Mouse (Mus musculus): ENCODE measurements around the gene Cdkal1. TPM values are rescaled to one million over a fixed set of nuclear protein-coding genes. Genes with fewer than 3 reads are reported as not detected.

Cdkal1 gene
- polyA plus RNA-seq, 1 experiment: 11.5 TPM

DNA sequence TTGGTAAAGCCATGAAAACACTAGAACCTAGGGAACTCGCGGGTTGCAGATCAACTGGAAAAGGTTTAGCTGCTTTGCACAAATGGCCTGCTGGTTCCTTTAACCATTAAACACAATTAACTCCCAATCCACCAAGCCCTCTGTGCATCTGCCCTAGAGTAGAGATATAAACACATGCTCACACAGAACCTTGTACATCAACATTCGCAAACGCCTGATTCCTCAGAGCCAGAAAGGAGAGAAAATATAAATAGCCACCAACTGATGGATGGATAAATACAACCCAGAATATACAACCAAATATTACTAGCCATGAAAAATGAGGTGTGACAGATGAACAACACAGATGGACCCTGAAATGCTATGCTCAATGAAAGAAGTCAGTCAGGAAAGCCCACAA is 70.6 kb downstream of the Cdkal1 start:
- Histone ChIP-seq H3K4me1 (ENCODE audit: control insufficient read depth, insufficient read depth, low read length) (no peaks in the 10 kb centered on the region), H3K27ac (ENCODE audit: control insufficient read depth, insufficient read depth, low read depth, low read length, poor library complexity) (no peak overlapping the region), H3K4me3 (replicated peaks; ENCODE audit: control insufficient read depth, low read depth, low read length) (no peak overlapping the region)
- no peak for TF ChIP-seq POLR2A (IDR thresholded peaks at IDR 0.05; ENCODE audit: borderline replicate concordance, control insufficient read depth, low read depth, low read length)
- no peak for TF ChIP-seq CTCF (IDR thresholded peaks at IDR 0.05; ENCODE audit: control insufficient read depth, insufficient read depth, low read length)
- WGBS: 88% methylated on average over 4 of the region's 4 CpGs

DNA sequence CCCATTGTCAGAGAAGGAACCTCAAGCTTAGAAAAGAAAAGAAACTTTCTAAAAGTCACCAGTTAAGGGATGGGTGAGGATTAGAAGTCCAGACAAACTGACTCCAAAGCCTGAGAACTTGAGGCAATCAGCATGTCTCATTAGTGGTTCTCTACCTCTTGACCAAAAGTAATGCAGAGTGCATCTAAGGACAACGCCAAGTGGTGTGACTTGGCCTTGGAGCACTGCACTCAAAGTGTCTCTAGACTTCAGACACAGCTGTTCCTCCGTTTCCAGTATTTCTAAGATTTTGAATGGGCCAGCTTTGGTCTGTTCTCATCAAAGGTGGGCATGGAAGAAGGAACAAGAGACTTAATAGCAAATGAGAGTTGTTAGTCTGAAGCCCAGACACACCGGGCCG is 74.1 kb downstream of the Cdkal1 start:
- WGBS: 84% methylated on average over 4 of the region's 4 CpGs
- Histone ChIP-seq H3K27ac (ENCODE audit: control insufficient read depth, insufficient read depth, low read depth, low read length, poor library complexity) (no peak overlapping the region), H3K4me3 (replicated peaks; ENCODE audit: control insufficient read depth, low read depth, low read length) (no peak overlapping the region), H3K4me1 (ENCODE audit: control insufficient read depth, insufficient read depth, low read length) (no peaks in the 10 kb centered on the region)
- TF ChIP-seq POLR2A (IDR thresholded peaks at IDR 0.05; ENCODE audit: borderline replicate concordance, control insufficient read depth, low read depth, low read length) (no peak), CTCF (IDR thresholded peaks at IDR 0.05; ENCODE audit: control insufficient read depth, insufficient read depth, low read length) (no peak)

DNA sequence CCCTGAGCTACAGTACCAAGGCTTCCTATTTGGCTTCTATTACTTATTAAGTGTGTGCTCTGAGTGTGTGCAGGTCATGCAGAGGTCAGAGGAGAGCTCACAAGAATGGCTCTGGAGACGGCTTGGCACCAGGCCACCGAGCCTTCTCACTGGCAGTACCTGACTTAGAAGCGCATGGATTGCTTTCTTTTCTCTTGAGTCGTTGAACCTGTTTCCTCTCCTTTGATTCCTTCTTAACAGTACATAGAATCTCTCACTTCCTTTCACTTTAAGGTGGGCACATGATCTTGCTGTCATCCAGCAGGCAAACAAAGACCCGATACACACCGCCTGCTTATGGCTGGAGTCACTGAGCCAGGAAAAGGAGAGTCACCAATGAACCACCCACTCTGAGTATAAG is 74.8 kb downstream of the Cdkal1 start:
- TF ChIP-seq POLR2A (IDR thresholded peaks at IDR 0.05; ENCODE audit: borderline replicate concordance, control insufficient read depth, low read depth, low read length): no peak
- no peak for TF ChIP-seq CTCF (IDR thresholded peaks at IDR 0.05; ENCODE audit: control insufficient read depth, insufficient read depth, low read length)
- Histone ChIP-seq H3K27ac (ENCODE audit: control insufficient read depth, insufficient read depth, low read depth, low read length, poor library complexity) (no peak overlapping the region), H3K4me3 (replicated peaks; ENCODE audit: control insufficient read depth, low read depth, low read length) (no peak overlapping the region), H3K4me1 (ENCODE audit: control insufficient read depth, insufficient read depth, low read length) (no peaks in the 10 kb centered on the region)
- WGBS: 55% methylated on average over 6 of the region's 6 CpGs

DNA sequence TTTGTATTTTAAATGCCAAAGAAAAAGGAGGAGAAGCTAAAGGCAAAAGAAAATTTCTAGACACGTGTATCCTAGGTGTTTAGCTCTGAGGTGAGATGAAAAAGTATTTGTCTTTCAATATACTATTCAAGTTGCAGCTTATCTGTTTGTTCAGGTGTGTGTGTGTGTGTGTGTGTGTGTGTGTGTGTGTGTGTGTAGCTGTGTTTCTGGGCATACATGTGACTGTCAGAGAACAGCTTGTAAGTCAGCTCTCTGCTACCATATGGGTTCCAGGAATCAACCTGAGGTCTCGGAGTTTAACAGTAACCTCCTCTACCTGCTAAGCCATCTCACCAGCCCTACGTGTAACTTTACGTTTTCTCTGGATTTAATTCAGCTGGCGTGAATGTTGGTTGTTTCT is 76.0 kb downstream of the Cdkal1 start:
- 87% methylated on average over 5 of the region's 5 CpGs for WGBS
- no peak for TF ChIP-seq POLR2A (IDR thresholded peaks at IDR 0.05; ENCODE audit: borderline replicate concordance, control insufficient read depth, low read depth, low read length)
- TF ChIP-seq CTCF (IDR thresholded peaks at IDR 0.05; ENCODE audit: control insufficient read depth, insufficient read depth, low read length): no peak
- Histone ChIP-seq H3K4me1 (ENCODE audit: control insufficient read depth, insufficient read depth, low read length) (no peaks in the 10 kb centered on the region), H3K4me3 (replicated peaks; ENCODE audit: control insufficient read depth, low read depth, low read length) (no peak overlapping the region), H3K27ac (ENCODE audit: control insufficient read depth, insufficient read depth, low read depth, low read length, poor library complexity) (no peak overlapping the region)

DNA sequence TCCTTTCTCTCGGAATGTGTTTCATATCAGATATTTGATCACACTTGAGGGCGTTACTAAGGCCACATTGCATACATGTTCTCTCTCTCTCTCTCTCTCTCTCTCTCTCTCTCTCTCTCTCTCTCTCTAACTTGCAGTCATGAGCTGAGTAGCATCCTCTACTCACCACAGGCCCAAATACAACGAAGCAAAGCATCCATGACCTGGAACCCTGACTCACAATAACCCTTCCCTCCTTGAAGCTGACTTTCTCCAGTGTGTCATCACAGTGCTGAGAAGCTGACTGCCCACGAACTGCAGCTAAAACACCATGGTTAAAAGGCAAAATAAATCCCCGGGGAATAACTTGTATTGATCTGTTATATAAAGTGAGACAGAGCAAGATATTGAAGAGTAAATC is 76.4 kb downstream of the Cdkal1 start:
- WGBS: 78% methylated on average over 5 of the region's 5 CpGs
- no peak overlapping the region for H3K27ac ChIP-seq (ENCODE audit: control insufficient read depth, insufficient read depth, low read depth, low read length, poor library complexity)
- no peak overlapping the region for H3K4me3 ChIP-seq (replicated peaks; ENCODE audit: control insufficient read depth, low read depth, low read length)
- H3K4me1 ChIP-seq (ENCODE audit: control insufficient read depth, insufficient read depth, low read length): no peaks in the 10 kb centered on the region
- no peak for TF ChIP-seq CTCF (IDR thresholded peaks at IDR 0.05; ENCODE audit: control insufficient read depth, insufficient read depth, low read length)
- no peak for TF ChIP-seq POLR2A (IDR thresholded peaks at IDR 0.05; ENCODE audit: borderline replicate concordance, control insufficient read depth, low read depth, low read length)

DNA sequence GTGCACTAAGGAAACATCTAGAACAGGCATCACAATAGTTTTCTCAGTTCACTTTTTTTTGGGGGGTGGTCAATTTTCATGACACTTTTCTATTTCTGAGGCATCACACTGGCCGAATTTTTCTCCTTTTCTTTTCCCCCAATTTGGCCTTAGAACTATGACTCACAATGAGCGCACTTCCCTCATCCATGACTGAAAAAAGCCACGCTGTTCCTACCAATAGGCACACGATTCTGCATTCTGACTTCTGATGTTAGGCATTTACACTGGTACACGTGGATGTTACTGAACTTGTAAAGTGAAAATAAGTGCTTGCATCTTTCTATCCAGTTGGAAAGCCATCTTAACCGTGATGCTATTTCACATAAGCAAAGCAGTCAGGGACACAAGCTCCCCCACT is 77.3 kb downstream of the Cdkal1 start:
- H3K27ac ChIP-seq (ENCODE audit: control insufficient read depth, insufficient read depth, low read depth, low read length, poor library complexity): no peak overlapping the region
- no peaks in the 10 kb centered on the region for H3K4me1 ChIP-seq (ENCODE audit: control insufficient read depth, insufficient read depth, low read length)
- TF ChIP-seq POLR2A (IDR thresholded peaks at IDR 0.05; ENCODE audit: borderline replicate concordance, control insufficient read depth, low read depth, low read length) (no peak), CTCF (IDR thresholded peaks at IDR 0.05; ENCODE audit: control insufficient read depth, insufficient read depth, low read length) (no peak)
- 79% methylated on average over 6 of the region's 6 CpGs for WGBS
- no peak overlapping the region for H3K4me3 ChIP-seq (replicated peaks; ENCODE audit: control insufficient read depth, low read depth, low read length)

DNA sequence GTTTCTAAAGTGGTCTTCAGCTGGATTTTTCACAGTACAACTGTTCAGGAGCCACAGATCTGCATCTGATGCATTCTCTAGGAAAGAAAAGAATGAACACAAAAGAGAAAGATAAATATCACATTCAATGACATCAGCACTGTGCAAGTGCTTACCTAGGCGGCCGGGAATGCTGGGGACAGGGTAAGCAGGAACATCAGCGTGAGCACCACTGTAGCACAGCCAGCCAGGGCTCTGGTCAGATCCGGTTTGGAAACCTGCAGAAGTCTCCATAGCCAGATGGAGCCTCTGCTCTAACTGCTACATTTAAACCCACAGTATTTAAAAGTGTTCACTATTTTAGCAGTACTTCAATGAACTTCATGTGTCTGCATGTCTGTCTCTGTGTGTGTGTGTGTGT is 78.2 kb downstream of the Cdkal1 start:
- WGBS: 85% methylated on average over 4 of the region's 4 CpGs
- Histone ChIP-seq H3K27ac (ENCODE audit: control insufficient read depth, insufficient read depth, low read depth, low read length, poor library complexity) (no peak overlapping the region), H3K4me3 (replicated peaks; ENCODE audit: control insufficient read depth, low read depth, low read length) (no peak overlapping the region), H3K4me1 (ENCODE audit: control insufficient read depth, insufficient read depth, low read length) (peaks cover 4% of the 10 kb centered on the region; the same call in 1 of the 2 replicates)
- TF ChIP-seq CTCF (IDR thresholded peaks at IDR 0.05; ENCODE audit: control insufficient read depth, insufficient read depth, low read length) (no peak), POLR2A (IDR thresholded peaks at IDR 0.05; ENCODE audit: borderline replicate concordance, control insufficient read depth, low read depth, low read length) (no peak)

DNA sequence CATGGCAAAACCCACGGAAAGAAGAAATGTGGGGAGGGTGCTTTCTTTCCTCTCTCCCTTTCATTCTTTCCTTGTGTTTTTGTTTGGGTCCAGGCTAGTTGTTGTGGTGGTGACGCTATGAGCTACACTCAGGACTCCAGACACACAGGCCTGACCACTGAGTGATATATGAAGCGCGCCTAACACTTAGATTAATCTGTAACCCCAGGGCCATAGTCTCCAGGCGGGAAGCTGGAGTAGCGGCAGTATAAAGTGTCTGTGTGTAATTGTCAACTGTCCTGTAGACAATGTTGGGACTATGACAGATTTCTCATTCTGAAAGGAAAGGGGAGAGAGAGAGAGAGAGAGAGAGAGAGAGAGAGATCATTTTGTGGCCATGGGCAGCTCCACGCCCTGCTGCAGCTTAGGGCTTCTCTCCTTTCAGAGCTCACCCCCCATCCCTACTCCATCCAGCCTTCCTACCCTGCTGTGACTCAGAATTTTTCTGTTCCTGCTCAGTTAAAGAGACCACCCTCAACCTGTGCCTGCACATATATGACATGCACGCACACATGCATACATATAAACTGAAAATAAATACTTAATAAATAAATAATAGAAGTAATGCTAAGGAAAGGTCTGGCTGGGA is 79.8 kb downstream of the Cdkal1 start:
- Histone ChIP-seq H3K4me3 (replicated peaks; ENCODE audit: control insufficient read depth, low read depth, low read length) (no peak overlapping the region), H3K27ac (ENCODE audit: control insufficient read depth, insufficient read depth, low read depth, low read length, poor library complexity) (no peak overlapping the region), H3K4me1 (ENCODE audit: control insufficient read depth, insufficient read depth, low read length) (peaks cover 4% of the 10 kb centered on the region; the same call in 1 of the 2 replicates)
- WGBS: 81% methylated on average over 8 of the region's 8 CpGs
- no peak for TF ChIP-seq CTCF (IDR thresholded peaks at IDR 0.05; ENCODE audit: control insufficient read depth, insufficient read depth, low read length)
- TF ChIP-seq POLR2A (IDR thresholded peaks at IDR 0.05; ENCODE audit: borderline replicate concordance, control insufficient read depth, low read depth, low read length): no peak

DNA sequence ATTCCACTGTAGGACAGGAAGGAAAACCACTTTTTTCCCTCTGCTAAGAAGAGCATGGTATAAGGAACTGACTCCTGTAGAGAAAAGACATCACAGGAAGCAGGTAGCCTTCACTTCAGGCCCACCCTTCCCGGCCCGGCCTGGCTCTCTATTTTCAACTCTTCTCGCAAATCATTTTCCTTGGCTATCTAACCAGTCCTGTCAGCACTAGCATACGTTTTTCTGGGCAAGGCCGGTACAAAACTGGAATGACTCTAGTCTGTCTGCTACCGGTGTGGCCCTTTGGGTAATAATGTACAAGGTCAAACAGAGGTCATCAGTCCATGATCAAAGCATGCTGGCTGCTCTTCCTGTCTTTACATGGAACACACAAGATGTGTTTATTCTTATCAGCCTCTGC is 81.9 kb downstream of the Cdkal1 start:
- TF ChIP-seq CTCF (IDR thresholded peaks at IDR 0.05; ENCODE audit: control insufficient read depth, insufficient read depth, low read length) (no peak), POLR2A (IDR thresholded peaks at IDR 0.05; ENCODE audit: borderline replicate concordance, control insufficient read depth, low read depth, low read length) (no peak)
- WGBS: 23% methylated on average over 6 of the region's 6 CpGs
- no peak overlapping the region for H3K27ac ChIP-seq (ENCODE audit: control insufficient read depth, insufficient read depth, low read depth, low read length, poor library complexity)
- no peak overlapping the region for H3K4me3 ChIP-seq (replicated peaks; ENCODE audit: control insufficient read depth, low read depth, low read length)
- H3K4me1 ChIP-seq (ENCODE audit: control insufficient read depth, insufficient read depth, low read length): peaks cover 5% of the 10 kb centered on the region; the same call in 1 of the 2 replicates
